Mouse (Mus musculus) olfactory bulb, adult 2 months (tissue): ENCODE measurements around the gene Scube1. TPM values are rescaled to one million over a fixed set of nuclear protein-coding genes. Genes with fewer than 3 reads are reported as not detected.

ENCODE experiments used
- H3K27ac ChIP-seq: fragments of 200-500 bp; 2 replicates; pipeline ENCODE4 v1.5.1; 2012; ENCODE audit warnings: low read depth, low read length; ENCODE audit not compliant: insufficient read depth
- H3K4me1 ChIP-seq: fragments of 200-500 bp; 2 replicates; pipeline ENCODE4 v1.6.1; 2012; ENCODE audit warnings: low read length; ENCODE audit not compliant: control insufficient read depth, insufficient read depth
- H3K4me3 ChIP-seq: fragments of 200-500 bp; 2 replicates; pipeline ENCODE4 v1.5.1; 2012; ENCODE audit warnings: mild to moderate bottlenecking, low read depth, low read length, moderate library complexity; ENCODE audit not compliant: insufficient read depth
- CTCF ChIP-seq: fragments of 200-500 bp; IDR thresholded peaks from 2 replicates; pipeline ENCODE4 v1.5.1; 2012; ENCODE audit warnings: low read depth, mild to moderate bottlenecking, low read length, moderate library complexity; ENCODE audit not compliant: insufficient read depth
- POLR2A ChIP-seq: fragments of 200-500 bp; IDR thresholded peaks from 2 replicates; pipeline ENCODE4 v1.6.1; 2012; ENCODE audit warnings: mild to moderate bottlenecking, low read depth, low read length, moderate library complexity; ENCODE audit not compliant: insufficient read depth
- WGBS: fragments of 180-500 bp; shearing (Covaris S2); methylation state at CpG from one replicate; pipeline ENCODE4 v1.1.7; 2018; 5-methylcytosine and 5-hydroxymethylcytosine counted together
- polyA plus RNA-seq: library from polyadenylated mRNA; stranded (reverse); fragments of >200 nt; gene quantifications from 2 replicates; pipeline ENCODE4 v1.2.4, GENCODE M21; 2012; ENCODE audit warnings: low replicate concordance; ENCODE audit not compliant: missing spikeins, insufficient read depth, insufficient read length

Scube1 gene
- polyA plus RNA-seq, 1 experiment, result not detected

DNA sequence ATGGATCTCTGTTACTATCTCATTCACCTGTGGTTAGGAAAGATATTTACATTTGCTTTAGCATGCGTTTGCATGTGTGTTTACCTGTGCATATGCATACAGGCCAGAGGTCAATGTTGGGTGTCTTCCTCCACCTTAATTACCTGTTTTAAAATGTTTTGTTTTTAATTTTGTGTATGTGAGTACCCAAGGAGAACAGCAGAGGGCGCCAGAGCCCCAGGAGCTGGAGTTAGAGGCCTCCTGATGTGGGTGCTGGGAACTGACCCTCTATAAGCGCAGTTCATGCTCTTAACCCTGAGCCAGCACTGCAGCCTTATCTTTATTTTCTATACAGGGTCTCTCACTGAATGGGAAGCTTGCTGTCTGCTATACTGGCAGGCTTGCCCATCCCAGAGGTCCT lies 95.1 kb downstream of the Scube1 start:
- no peak overlapping the region for H3K4me3 ChIP-seq
- TF ChIP-seq CTCF (no peak), POLR2A (no peak)
- 82% methylated on average over 3 of the region's 3 CpGs for WGBS

DNA sequence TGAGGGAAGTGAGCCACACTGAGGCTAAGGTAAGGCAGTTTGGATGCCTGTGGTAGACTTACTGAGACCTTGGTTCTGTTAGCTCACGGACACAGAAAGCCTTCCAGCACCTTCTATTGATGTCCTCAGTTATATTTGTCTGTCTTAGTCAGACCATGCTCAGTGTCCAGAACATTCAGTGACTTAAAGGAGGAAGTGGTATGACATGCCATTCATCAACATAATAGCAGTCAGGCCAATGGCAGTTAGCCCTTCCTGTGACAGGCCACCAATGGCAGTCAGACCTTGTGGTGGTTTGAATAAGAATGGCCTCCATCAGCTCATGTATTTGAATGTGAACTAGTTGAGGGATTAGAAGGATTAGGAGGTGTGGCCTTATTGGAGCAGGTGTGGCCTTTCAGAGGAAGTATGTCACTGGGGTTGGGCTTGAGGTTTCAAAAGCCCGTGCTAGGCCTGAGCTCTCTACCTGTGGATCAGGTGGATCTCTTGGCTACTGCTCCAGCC lies 98.6 kb downstream of the Scube1 start:
- no peak overlapping the region for H3K27ac ChIP-seq
- TF ChIP-seq POLR2A (no peak), CTCF (no peak)
- no peaks in the 10 kb centered on the region for H3K4me1 ChIP-seq
- no peak overlapping the region for H3K4me3 ChIP-seq
- 95% methylated on average over 2 of the region's 2 CpGs for WGBS

More for the DNA sequence above, 95.1 kb downstream of the Scube1 start:
- no peaks in the 10 kb centered on the region for H3K4me1 ChIP-seq
- H3K27ac ChIP-seq, result no peak overlapping the region

DNA sequence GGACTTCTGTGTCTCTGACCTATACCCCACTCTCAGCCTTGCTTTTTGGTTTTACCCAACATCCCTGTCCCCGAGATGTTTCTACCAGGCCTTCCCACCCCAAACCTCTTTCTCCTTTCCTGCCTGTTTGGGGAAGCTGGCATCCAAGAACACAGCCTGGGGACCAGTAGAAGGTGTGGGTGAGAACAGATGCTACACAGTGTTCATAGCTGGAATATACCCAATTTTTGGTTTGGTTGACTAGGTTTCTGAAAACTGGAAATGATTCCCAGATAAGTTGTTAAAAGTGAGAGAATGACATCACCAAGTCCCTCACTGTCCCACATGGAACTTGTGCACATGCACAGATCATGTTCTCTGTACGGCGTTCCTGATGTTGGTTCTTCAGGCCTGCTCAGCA lies 109.6 kb downstream of the Scube1 start:
- Histone ChIP-seq H3K4me1 (no peaks in the 10 kb centered on the region), H3K4me3 (no peak overlapping the region), H3K27ac (no peak overlapping the region)
- WGBS, result 92% methylated on average over 3 of the region's 3 CpGs
- TF ChIP-seq POLR2A, result no peak
- no peak for TF ChIP-seq CTCF

DNA sequence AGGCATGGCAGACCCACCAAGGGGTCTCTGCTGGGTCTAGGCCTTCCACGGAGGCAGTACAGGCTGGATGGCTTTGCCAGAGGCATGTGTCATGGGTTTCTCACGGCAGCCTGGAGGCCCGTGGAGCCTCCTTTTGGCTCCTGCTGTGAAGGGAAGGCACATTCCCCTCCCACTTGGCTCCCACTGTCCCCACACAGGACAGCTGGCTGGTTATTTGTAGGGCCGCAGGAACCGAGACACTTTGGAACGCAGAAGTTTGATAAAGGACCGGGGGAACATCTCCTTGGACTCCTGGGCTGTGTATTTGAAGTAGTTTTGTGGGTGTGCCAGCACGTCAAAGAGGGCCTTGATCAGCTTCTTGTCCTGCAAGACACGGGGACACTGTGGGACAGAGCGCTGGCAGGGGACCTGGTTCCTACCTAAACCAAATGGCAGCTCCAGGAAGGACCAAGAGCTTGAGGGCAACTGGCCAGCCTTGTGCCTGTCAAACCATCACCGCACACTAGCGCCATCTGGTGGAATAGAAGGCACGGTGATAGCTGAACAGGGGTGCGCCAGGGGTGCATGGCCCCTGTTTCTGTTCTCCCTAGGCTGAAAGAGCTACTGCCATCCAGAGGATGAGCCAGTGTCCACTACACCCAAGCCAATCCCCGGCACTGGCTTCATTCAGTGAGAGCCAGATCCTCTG lies 117.6 kb downstream of the Scube1 start:
- Histone ChIP-seq H3K4me1 (peaks cover 15% of the 10 kb centered on the region), H3K4me3 (no peak overlapping the region), H3K27ac (no peak overlapping the region)
- TF ChIP-seq CTCF, result peak; percentile 58
- TF ChIP-seq POLR2A, result no peak
- WGBS, result 48% methylated on average over 15 of the region's 15 CpGs

- TF ChIP-seq POLR2A (no peak), CTCF (no peak)
- Histone ChIP-seq H3K27ac (no peak overlapping the region), H3K4me1 (peaks cover 15% of the 10 kb centered on the region), H3K4me3 (no peak overlapping the region)
- WGBS, result 90% methylated on average over 8 of the region's 8 CpGs
These were observed 118.1 kb downstream of the Scube1 start for GRCm38 (mm10) chr15:83606700-83607099.

DNA sequence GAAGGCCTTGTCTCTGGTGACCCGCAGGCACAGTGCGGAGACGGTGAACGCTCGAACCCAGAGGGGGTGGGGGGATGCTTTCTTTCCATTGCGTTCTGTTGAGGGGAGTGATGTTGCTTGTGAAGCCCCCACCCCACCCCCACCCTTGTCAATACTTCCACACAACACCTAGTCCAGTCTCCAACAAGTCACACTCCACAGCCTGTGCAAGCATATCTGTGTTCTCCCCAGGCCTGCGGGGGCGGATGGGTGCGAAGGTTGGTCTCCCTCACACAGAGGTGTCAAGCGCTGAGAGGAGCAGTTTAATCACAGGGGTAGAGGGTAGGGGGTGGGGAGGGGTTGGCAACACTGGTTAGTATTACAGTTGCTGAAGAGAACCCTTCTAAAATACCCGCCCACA lies 118.6 kb downstream of the Scube1 start:
- no peak for TF ChIP-seq CTCF
- TF ChIP-seq POLR2A, result no peak
- 75% methylated on average over 11 of the region's 11 CpGs for WGBS
- Histone ChIP-seq H3K4me3 (no peak overlapping the region), H3K27ac (no peak overlapping the region), H3K4me1 (peaks cover 15% of the 10 kb centered on the region)

- WGBS, result 91% methylated on average over 7 of the region's 7 CpGs
- no peak for TF ChIP-seq CTCF
- no peak for TF ChIP-seq POLR2A
- no peak overlapping the region for H3K27ac ChIP-seq
- H3K4me3 ChIP-seq, result no peak overlapping the region
- peaks cover 15% of the 10 kb centered on the region for H3K4me1 ChIP-seq
These were observed 121.4 kb downstream of the Scube1 start for GRCm38 (mm10) chr15:83603426-83603825.

GRCm38 (mm10) chr15:83603046-83603396 lies 121.8 kb downstream of the Scube1 start:
- Histone ChIP-seq H3K4me1 (peaks cover 15% of the 10 kb centered on the region), H3K4me3 (no peak overlapping the region), H3K27ac (no peak overlapping the region)
- no peak for TF ChIP-seq CTCF
- no peak for TF ChIP-seq POLR2A
- 100% methylated on average over 1 of the region's 1 CpGs for WGBS

- Histone ChIP-seq H3K4me3 (no peak overlapping the region), H3K27ac (no peak overlapping the region), H3K4me1 (peaks cover 15% of the 10 kb centered on the region)
- 76% methylated on average over 13 of the region's 13 CpGs for WGBS
- TF ChIP-seq CTCF, result no peak
- no peak for TF ChIP-seq POLR2A
These were observed 122.3 kb downstream of the Scube1 start for GRCm38 (mm10) chr15:83602372-83603045.

- Histone ChIP-seq H3K4me1 (peaks cover 4% of the 10 kb centered on the region), H3K4me3 (no peak overlapping the region), H3K27ac (no peak overlapping the region)
- TF ChIP-seq CTCF, result no peak
- no peak for TF ChIP-seq POLR2A
- 77% methylated on average over 4 of the region's 4 CpGs for WGBS
These were observed 123.6 kb downstream of the Scube1 start for GRCm38 (mm10) chr15:83601185-83601584.
